Mouse (Mus musculus) ovary, adult 18-20 months (tissue): Measurements from ENCODE around the gene Rad9b.

Source experiments
- DNase-seq: peaks from one replicate; pipeline ENCODE4 v3.0.0; 2022; ENCODE audit warnings: low spot score, mixed read lengths

The Rad9b gene

GRCm38 (mm10) chr5:122353807-122354491 lies at the start of gene Rad9b, which contains the start of gene Vps29:
Gene Rad9b, minus strand, starts transcription at chr5:122354233.
Gene Vps29, plus strand, starts transcription at chr5:122354369.
- peak; percentile 95 for DNase-seq

- DNase-seq, result no peak
Observed at GRCm38 (mm10) chr5:122403362-122403761, 49.3 kb upstream of the Rad9b start.

- DNase-seq, result no peak
Observed at GRCm38 (mm10) chr5:122402772-122403171, 48.7 kb upstream of the Rad9b start.

- no peak for DNase-seq
Observed at GRCm38 (mm10) chr5:122402160-122402559, 48.1 kb upstream of the Rad9b start.

DNA sequence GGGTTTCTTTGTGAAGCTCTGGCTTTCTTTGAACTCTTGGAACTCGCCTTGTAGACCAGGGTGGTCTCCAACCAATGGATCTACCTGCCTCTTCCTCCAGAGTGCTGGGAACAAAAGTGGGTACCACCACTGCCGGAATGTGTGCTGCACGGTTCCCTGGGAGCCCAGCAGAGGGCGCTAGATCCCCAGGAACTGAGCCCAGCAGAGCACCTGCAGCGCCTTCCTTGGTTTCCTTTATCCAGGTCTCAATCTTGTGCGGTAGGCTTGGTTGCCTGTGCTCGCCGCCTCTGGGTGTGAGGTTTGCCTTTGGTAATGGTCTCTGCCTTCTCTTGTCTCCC lies 47.2 kb upstream of the Rad9b start:
- DNase-seq, result no peak

DNA sequence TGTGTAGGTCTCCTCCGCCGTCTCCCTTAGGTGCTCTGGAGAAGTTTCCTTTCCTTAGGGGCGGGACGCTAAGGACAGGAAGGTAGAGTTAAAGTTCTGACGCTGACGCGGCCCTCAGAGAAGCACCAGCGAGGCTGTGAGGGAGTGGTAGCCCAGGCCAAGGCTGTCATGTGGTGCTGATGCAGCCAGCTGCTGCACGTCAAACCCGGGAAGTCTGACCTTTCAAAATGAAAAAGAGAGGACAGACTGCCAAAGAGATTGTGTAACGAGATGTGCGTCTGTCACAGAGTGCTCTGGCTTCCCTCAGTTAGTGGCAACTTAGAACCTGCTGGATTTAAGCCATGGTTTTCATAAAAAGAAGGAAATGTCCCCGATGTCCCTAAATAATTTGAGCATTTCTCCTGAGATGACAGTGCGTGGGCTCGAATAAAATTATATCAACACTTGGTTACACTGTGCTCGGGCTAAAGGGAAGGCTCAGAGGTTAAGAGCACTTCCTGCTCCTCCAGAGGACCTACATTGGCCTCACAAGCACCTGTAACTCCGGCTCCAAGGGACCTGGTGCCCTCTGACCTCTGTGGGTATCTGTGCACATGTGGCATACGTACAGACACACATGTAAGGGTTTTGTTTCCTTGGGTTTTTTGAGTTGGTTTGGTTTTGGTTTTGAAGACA lies 46.7 kb upstream of the Rad9b start:
- DNase-seq, result peak; percentile 42

DNA sequence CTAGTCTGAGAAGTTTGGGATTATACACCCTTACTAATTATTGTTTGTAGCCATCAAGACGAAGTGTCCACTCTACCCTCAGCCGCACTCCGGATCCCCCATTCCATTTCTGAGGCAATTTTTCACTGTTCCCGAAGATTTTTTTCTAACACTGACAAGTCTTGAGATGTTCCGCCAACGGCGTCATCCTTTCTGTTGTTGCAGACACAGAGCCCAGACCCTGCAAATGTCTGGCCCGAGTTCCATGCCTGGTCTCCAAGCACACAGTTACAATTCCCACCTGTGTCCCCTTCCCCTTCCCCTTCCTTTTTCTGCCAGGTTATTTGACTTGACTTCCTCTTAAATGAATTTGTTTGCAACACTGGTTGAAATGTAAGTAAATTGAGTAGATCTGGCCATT lies 45.8 kb upstream of the Rad9b start:
- no peak for DNase-seq

DNA sequence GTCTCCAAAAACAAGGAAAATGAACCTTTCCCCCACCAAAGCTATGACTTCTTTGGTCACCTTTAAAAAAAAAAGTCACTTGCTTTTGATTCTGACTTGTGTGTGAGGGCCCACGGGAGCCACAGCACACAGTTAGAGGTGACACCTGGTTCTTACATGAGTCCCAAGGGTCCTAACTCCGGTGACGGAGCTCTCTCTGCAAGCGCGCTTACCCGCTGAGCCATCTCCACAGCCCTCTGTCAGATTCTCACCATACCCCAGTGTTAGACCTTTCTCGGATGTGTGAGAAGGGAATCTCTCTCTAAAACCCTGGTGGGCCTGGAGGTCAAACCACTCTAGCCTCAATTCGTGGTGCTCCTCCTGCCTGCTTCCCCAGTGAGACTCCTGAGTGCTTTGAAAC lies 43.5 kb upstream of the Rad9b start:
- no peak for DNase-seq

DNA sequence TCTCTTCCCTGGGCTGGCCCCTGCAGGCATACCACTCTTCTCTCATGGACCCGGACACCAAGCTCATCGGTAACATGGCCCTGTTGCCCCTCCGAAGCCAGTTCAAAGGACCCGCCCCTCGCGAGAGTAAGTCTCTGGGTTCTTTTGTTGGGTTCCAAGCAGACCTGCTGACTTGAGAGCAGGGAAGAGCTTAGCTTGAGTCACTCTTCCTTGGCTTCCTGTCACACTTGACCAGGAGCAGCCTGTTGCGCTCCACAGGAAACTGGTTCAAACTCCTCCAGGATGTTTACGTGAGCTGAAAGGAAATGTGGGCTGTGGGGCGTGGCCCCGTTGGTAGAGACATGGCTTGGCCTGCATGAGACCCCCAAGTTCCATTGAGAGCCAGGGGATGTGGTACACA lies 42.8 kb upstream of the Rad9b start:
- no peak for DNase-seq

DNA sequence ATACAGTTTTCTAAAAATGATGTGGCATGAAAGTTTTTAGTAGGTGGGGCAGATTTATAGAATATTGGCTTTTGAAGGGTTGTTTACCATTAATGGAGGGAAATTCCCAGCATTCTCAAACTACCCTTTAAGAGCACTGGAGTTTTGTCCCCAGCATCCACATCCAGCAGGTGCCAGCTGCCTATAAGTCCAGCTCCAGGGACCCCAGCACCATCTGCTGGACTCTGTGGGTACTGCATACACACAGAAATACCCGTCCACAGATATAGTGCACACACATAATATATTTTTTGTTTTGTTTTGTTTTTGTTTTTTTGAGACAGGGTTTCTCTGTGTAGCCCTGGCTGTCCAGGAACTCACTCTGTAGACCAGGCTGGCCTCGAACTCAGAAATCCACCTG lies 39.9 kb upstream of the Rad9b start:
- DNase-seq, result no peak

GRCm38 (mm10) chr5:122392227-122393004 lies 38.4 kb upstream of the Rad9b start:
- DNase-seq, result no peak

DNA sequence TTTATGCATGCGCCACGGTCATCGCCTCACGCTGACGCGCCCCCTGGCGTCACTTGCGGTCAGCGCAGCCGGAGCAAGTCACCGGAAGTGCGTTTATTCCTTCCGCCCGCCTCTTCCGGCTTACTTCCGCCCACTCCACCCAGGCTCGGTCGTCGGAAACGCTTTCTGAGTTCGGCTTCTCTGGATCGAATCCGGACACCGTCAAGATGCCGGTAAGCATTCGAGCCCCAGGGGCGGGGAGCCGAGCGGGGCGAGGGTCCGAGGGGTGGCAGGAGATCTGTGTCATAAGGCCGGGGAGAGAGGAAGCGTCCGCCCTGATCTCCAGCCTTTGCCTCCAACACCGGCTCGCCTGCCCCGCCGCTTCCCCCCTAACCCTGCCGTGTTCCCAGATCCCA lies 37.8 kb upstream of the Rad9b start, which contains the start of gene Arpc3:
Arpc3 (plus strand) TSS at position 93 of the 395 bp plus-strand sequence.
- DNase-seq, result peak; percentile 75

- no peak for DNase-seq
Observed at GRCm38 (mm10) chr5:122391178-122391785, 37.2 kb upstream of the Rad9b start.

GRCm38 (mm10) chr5:122390671-122391070 lies 36.6 kb upstream of the Rad9b start:
- DNase-seq, result no peak

- DNase-seq, result no peak
Observed at GRCm38 (mm10) chr5:122390006-122390405, 36.0 kb upstream of the Rad9b start.

GRCm38 (mm10) chr5:122379374-122380155 lies 25.5 kb upstream of the Rad9b start:
- DNase-seq, result no peak

DNA sequence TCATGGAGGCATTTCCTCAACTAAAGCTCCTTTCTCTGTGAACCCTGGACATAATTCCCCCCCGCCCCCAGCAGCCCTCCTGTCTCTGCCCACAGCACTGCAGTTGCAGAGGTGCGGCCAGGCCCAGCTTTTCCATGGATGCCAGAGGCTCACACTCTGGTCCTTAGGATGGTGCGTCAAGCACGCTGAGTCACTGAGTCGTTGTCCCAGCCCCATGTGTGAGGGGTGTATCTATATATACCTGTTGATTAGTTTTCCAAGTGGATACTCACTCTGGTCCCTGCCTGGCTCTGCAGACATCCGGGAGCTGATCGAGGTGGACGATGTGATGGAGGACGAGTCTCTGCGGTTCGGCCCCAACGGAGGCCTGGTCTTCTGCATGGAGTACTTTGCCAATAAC lies 24.1 kb upstream of the Rad9b start:
- DNase-seq, result no peak

DNA sequence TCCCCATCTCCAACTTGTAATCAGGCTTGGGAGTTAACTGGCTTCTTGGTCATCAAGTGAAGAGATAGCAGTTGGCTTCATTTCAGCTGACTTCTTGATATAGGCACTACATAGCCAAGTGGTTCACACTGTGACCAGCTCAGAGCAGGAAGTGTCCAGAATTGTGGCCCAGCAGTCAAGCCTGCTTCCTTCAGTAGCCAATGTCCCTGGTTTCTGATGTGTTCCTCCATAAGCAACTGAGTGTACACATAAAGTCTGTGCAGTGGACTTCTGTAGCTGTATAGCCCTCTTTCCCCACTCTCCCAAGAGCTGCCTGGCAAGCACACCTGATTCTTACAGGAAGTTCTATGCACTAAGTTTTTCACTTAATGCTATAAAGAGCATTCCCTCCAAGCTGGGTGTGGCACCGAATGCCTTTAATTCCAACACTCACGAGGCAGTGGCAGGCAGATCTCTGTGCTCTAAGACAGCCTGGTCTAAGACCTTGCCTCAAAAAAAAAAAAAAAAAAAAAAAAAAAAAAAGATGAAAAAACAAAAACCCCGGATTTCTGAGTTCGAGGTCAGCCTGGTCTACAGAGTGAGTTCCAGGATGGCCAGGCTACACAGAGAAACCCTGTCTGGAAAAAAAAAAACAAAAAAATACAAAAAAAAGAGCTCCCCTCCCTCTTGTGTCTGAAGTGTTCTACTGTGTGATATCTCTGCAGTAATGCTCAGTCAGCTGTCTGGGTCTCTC lies 23.2 kb upstream of the Rad9b start:
- no peak for DNase-seq

DNA sequence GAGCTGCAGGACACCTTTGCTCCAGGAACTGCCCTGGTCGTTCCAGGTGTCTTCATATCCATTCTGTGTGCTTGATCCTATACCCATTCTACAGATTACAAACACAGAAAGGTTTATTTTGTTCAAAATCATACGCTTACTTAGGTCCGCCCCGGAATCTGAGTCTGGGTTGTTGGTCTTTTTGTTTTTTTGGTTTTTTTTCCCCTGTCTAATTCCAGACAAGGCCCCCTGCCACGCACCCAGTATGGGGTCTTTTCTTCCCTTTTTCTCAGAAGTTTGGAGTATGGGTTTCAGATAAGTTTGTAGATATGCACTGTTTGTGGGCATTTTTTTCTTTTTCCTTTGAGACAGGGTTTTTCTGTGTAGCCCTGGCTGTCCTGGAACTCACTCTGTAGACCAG lies 18.8 kb upstream of the Rad9b start:
- DNase-seq, result no peak

- peak; percentile 98 for DNase-seq
Observed at GRCm38 (mm10) chr5:122372192-122372769, 18.2 kb upstream of the Rad9b start, which contains the start of gene Fam216a. Gene Fam216a, minus strand, starts transcription at chr5:122372364.
